Mouse (Mus musculus) neural tube, embryonic 11.5 days (tissue): ENCODE data around the gene Atp1a3. TPM values are rescaled to one million over a fixed set of nuclear protein-coding genes. Genes with fewer than 3 reads are reported as not detected.

Experiments used
- ATAC-seq: fragments of 200-750 bp; cut with Nextera tagmentation; 2 replicates; pipeline ENCODE4 v1.8.0; 2017; ENCODE audit warnings: moderate number of reproducible peaks, mild to moderate bottlenecking, moderate TSS enrichment, moderate library complexity; ENCODE audit not compliant: insufficient read depth, low FRiP score, low TSS enrichment
- DNase-seq: peaks from one replicate; pipeline ENCODE4 v3.0.0-alpha.2; 2015; ENCODE audit warnings: low spot score
- H3K27ac ChIP-seq: fragments of 300-500 bp; sonication (generic); 2 replicates; pipeline ENCODE4 v1.5.1; 2014; ENCODE audit warnings: low read depth, mild to moderate bottlenecking, low read length
- H3K27me3 ChIP-seq: fragments of 300-500 bp; sonication (generic); 2 replicates; pipeline ENCODE4 v1.6.1; 2014; ENCODE audit warnings: mild to moderate bottlenecking, low read length, mixed read lengths; ENCODE audit not compliant: control insufficient read depth, insufficient read depth
- H3K36me3 ChIP-seq: fragments of 300-500 bp; sonication (generic); 2 replicates; pipeline ENCODE4 v1.6.1; 2014; ENCODE audit warnings: mild to moderate bottlenecking, low read length, moderate library complexity, mixed read lengths; ENCODE audit not compliant: control insufficient read depth, insufficient read depth
- H3K4me1 ChIP-seq: fragments of 300-500 bp; sonication (generic); 2 replicates; pipeline ENCODE4 v1.6.1; 2014; ENCODE audit warnings: low read length, mixed read lengths; ENCODE audit not compliant: control insufficient read depth, insufficient read depth
- H3K4me2 ChIP-seq: fragments of 300-500 bp; sonication (generic); 2 replicates; pipeline ENCODE4 v1.6.1; 2014; ENCODE audit warnings: low read depth, mild to moderate bottlenecking, moderate library complexity
- H3K4me3 ChIP-seq: fragments of 300-500 bp; sonication (generic); 2 replicates; pipeline ENCODE4 v1.5.1; 2014; ENCODE audit warnings: low read depth, low read length
- H3K9ac ChIP-seq: fragments of 300-500 bp; sonication (generic); 2 replicates; pipeline ENCODE4 v1.6.1; 2014; ENCODE audit warnings: mild to moderate bottlenecking, low read length
- H3K9me3 ChIP-seq: fragments of 300-500 bp; sonication (generic); 2 replicates; pipeline ENCODE4 v1.6.1; 2016; ENCODE audit warnings: low read length; ENCODE audit not compliant: control insufficient read depth
- WGBS: fragments of 180-500 bp; shearing (Covaris S2); extraction: QIAGEN DNeasy Blood & Tissue Kit; methylation state at CpG from one replicate; pipeline ENCODE4 v1.1.7; 2014; 5-methylcytosine and 5-hydroxymethylcytosine counted together
- microRNA-seq: library from miRNA; unstranded; fragments of <30 nt; microRNA quantifications from one replicate; pipeline ENCODE4, GENCODE M21; 2016
- polyA plus RNA-seq: library from polyadenylated mRNA; unstranded; fragments of >200 nt; fragmentation: Nextera tagmentation; extraction: Ambion mirVana; gene quantifications from 2 replicates; pipeline ENCODE4 v1.2.1, GENCODE M21; 2014

The Atp1a3 gene
- polyA plus RNA-seq, 1 experiment from 2014 or later: 59.9 TPM

GRCm38 (mm10) chr7:24944257-24944950, 61.4 kb downstream of the Atp1a3 start, which contains the start of gene Gm4881:
TSS of gene Gm4881 (minus strand) at chr7:24944494.
- ATAC-seq (no peak), DNase-seq (no peak)
- no peaks in the 10 kb centered on the region for H3K36me3 ChIP-seq
- under 1% methylated on average over 67 of the region's 72 CpGs for WGBS
- H3K27ac ChIP-seq: no peak within 1 kb of the TSS
- peaks cover 84% of the 10 kb centered on the region for H3K27me3 ChIP-seq
- H3K4me1 ChIP-seq: peaks cover 4% of the 10 kb centered on the region; the same call in 1 of the 2 replicates
- H3K4me3 ChIP-seq: peak within 1 kb of the TSS; percentile 32
- no peak within 1 kb of the TSS for H3K9ac ChIP-seq
- H3K4me2 ChIP-seq: peak within 1 kb of the TSS; percentile 45
- no peaks in the 10 kb centered on the region for H3K9me3 ChIP-seq

DNA sequence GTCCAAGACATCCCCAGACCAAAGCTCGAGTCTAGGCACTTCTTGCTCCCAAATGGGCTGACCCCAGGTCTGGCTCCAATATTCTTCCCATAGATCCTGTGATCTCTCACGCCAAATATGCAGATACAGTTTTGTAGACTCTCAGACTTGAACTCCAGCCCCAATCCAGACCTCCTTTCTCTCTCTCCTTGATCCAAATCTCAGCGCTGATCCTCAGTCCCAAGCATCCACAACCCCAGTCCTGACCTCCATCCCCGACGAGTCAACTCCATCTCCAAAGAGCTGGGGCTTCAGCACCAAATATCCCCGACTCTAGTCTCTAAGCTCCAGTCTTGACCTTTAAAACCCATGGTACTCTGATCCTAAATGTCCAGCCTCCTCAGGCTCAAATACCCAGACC, 62.1 kb downstream of the Atp1a3 start:
- H3K4me3 ChIP-seq: no peak overlapping the region

GRCm38 (mm10) chr7:24931651-24932050, 74.1 kb downstream of the Atp1a3 start:
- DNase-seq (no peak), ATAC-seq (no peak)
- H3K36me3 ChIP-seq: no peaks in the 10 kb centered on the region; the same call in 1 of the 2 replicates
- H3K4me3 ChIP-seq: no peak overlapping the region
- peaks cover 63% of the 10 kb centered on the region for H3K27me3 ChIP-seq
- 0% methylated on average over 13 of the region's 15 CpGs for WGBS
- H3K4me2 ChIP-seq: no peak overlapping the region
- no peaks in the 10 kb centered on the region for H3K9me3 ChIP-seq
- no peak overlapping the region for H3K27ac ChIP-seq
- no peak overlapping the region for H3K9ac ChIP-seq
- H3K4me1 ChIP-seq: 0 out of 2 replicates have a peak, but pooled peaks cover 3% of the 10 kb centered on the region

More for the DNA sequence above, 62.1 kb downstream of the Atp1a3 start:
- Histone ChIP-seq H3K27ac (no peak overlapping the region), H3K4me1 (peaks cover 4% of the 10 kb centered on the region; the same call in 1 of the 2 replicates), H3K36me3 (no peaks in the 10 kb centered on the region), H3K9me3 (no peaks in the 10 kb centered on the region), H3K4me2 (no peak overlapping the region), H3K27me3 (peaks cover 76% of the 10 kb centered on the region), H3K9ac (no peak overlapping the region)
- WGBS: 2% methylated on average over 6 of the region's 6 CpGs
- ATAC-seq (no peak), DNase-seq (no peak)

DNA sequence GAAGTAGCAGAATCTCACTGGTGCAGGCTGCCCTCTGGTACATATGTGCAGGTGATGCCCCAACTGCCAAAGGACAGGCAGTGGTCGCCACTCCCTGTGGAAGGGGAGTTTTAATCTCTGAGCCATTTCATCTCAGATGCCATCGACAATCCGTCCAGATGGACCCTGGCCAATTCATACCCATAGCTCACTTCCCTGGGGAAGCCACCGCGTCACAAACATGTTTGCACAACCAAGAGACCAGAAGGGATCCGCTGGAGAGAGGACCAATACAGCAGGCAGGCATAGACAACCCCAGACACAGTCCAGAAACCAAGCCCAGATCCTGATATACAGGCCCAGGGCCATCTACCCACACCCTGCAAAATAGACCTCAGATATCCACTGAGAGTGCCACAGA, 75.3 kb downstream of the Atp1a3 start:
- H3K4me3 ChIP-seq: no peak overlapping the region
- no peaks in the 10 kb centered on the region for H3K9me3 ChIP-seq
- peaks cover 1% of the 10 kb centered on the region for H3K36me3 ChIP-seq
- no peak overlapping the region for H3K4me2 ChIP-seq
- peaks cover 59% of the 10 kb centered on the region for H3K27me3 ChIP-seq
- 0 out of 2 replicates have a peak, but pooled peaks cover 3% of the 10 kb centered on the region for H3K4me1 ChIP-seq
- ATAC-seq: no peak
- no peak overlapping the region for H3K9ac ChIP-seq
- no peak overlapping the region for H3K27ac ChIP-seq
- no peak for DNase-seq
- 51% methylated on average over 6 of the region's 6 CpGs for WGBS

Small RNA genes within 50 kb of the gene (microRNA-seq; reads per million reads assigned to microRNA genes)
- gene Mir7046: not detected
- not detected for gene Mir7047

Other genes with a start within 250 kb of the Atp1a3 start
- gene Cd177, start 245.6 kb downstream of the Atp1a3 start, polyA plus RNA-seq: not detected in 2 replicates
- not detected in 2 replicates for gene Ceacam10, start 228.8 kb downstream of the Atp1a3 start, polyA plus RNA-seq
- gene Gm9844, start 143.7 kb downstream of the Atp1a3 start, polyA plus RNA-seq: 21.0 and 23.9 TPM in 2 replicates
- not detected in 2 replicates for gene Lypd4, start 136.0 kb downstream of the Atp1a3 start, polyA plus RNA-seq
- not detected in 2 replicates for gene Dmrtc2, start 135.9 kb downstream of the Atp1a3 start, polyA plus RNA-seq
- gene Rps19, start 121.6 kb downstream of the Atp1a3 start, polyA plus RNA-seq: 1,782 and 1,828 TPM in 2 replicates
- gene Cd79a, start 108.6 kb downstream of the Atp1a3 start, polyA plus RNA-seq: 0.27 TPM in 1 of 2 replicates, not detected in the other
- 52.3 and 56.5 TPM in 2 replicates for gene Arhgef1, start 103.0 kb downstream of the Atp1a3 start, polyA plus RNA-seq
- gene Gm4881, start 61.5 kb downstream of the Atp1a3 start, polyA plus RNA-seq: 0.28 and 0.86 TPM in 2 replicates
- gene Rabac1, start 33.2 kb downstream of the Atp1a3 start, polyA plus RNA-seq: 111 and 118 TPM in 2 replicates
- gene Grik5, start 66.4 kb upstream of the Atp1a3 start, polyA plus RNA-seq: 8.9 and 9.6 TPM in 2 replicates
- 29.3 and 29.6 TPM in 2 replicates for gene Zfp574, start 66.6 kb upstream of the Atp1a3 start, polyA plus RNA-seq
- 33.7 and 40.9 TPM in 2 replicates for gene Pou2f2, start 173.8 kb upstream of the Atp1a3 start, polyA plus RNA-seq
- gene Dedd2, start 214.7 kb upstream of the Atp1a3 start, polyA plus RNA-seq: 11.0 and 11.6 TPM in 2 replicates
- gene Zfp526, start 215.5 kb upstream of the Atp1a3 start, polyA plus RNA-seq: 3.7 and 3.8 TPM in 2 replicates
- 15.9 and 19.7 TPM in 2 replicates for gene Gsk3a, start 231.9 kb upstream of the Atp1a3 start, polyA plus RNA-seq
- 16.2 and 16.7 TPM in 2 replicates for gene Erf, start 244.8 kb upstream of the Atp1a3 start, polyA plus RNA-seq